Mouse (Mus musculus) cerebellum, postnatal 25 days (tissue): Measurements from ENCODE around the gene Car15.
A peak's percentile ranks its signal among the peaks of the same experiment; 100 is the strongest.

Source experiments
- DNase-seq, 2 experiments: peaks; one replicate each; pipeline ENCODE4 v3.0.0; 2021; ENCODE audit warnings: mixed read lengths in 2 of 2

Car15 gene

DNA sequence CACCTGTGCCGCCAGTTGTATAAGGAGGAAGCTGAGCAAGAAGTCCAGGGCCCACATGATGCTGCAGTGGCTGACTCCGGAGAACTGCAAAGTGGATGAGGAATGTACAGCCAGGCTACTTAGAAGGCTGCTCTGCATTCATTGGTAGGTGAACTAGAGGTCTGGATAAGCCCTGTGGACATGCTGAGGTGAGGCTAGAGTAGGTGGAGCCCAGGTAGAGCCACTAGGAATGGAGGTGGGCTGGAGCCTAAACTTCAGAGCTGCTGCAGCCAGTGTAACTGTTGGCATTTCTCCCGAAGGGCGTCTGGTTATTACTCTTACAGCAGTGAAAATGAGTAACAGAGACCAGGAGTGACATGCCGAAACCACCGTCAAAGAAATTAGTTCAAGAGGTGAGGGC is at the start of gene Car15:
Gene Car15, minus strand, starts transcription at position 314 of the 400 bp plus-strand sequence.
- DNase-seq: no peak

DNA sequence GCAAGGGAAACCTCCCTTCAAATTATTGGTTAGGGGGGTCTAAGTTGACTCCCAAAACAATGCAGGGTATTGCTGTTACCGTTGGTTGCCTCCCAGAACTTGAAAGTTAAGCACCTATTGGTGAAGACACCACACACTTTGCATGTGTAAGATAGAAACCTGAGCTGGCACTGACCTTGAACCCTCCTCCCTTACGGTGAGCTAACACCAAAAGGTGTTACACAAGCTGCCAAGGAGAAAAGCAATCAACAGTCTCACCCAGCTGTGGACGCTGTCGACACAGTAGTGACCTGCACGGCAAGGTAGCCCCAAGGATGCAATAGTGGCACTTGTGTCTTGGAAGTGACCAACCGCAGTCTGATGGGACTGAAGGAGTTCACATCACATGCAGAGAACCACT is 46.0 kb upstream of the Car15 start:
- DNase-seq: no peak

DNA sequence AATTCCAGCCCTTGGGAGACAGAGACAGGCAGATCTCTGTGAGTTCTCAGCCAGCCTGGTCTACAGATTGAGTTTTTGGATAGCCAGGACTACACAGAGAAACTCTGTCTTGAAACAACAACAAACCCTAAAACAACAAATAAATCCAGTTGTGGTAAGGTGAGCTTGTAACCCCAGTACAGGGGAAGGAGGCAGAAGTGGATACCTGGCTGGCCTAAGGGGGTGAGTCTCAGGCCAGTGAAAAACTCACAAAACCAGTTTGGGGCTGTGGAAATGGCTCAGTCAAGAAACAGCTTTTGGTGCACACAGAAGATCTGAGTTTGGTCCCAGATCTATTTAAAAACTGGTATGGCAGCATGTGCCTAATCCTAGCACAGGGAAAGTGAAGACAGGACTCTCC is 44.0 kb upstream of the Car15 start:
- no peak for DNase-seq

DNA sequence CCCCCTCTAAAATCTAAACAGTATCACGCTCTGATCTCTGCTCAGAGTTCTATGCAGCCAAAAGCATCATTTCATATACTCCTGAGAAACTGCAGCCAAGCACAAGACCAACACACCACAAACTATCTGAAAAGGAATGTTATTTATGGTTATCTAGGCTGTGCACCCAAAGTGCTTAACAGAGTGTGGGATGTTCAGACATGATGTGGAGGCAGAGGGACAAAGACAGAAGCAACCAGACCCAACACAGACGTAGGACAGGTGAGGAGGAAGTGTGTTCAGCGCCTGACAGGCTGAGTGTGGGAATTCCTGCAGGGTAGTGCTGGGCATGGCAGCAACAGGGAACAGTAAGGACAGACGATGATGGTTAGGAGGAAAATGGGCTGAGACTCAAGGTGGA is 41.4 kb upstream of the Car15 start:
- no peak for DNase-seq

DNA sequence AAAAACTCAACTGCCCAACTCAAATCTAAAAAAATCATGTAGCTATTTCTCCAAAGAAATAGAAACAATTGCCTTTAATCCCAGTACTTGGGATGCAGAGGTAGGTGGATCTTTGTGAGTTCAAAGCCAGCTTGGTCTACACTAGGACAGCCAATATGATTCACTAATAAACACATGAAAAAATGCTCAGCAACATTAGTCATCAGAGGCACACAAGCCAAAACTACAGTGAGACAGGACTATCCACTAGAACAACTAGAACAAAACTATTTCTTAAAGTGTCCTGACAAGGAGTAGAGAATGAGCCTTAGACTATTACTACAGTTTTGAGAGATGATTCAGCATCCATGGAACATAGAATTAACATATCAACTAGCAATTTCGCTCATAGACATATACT is 37.9 kb upstream of the Car15 start:
- no peak for DNase-seq

DNA sequence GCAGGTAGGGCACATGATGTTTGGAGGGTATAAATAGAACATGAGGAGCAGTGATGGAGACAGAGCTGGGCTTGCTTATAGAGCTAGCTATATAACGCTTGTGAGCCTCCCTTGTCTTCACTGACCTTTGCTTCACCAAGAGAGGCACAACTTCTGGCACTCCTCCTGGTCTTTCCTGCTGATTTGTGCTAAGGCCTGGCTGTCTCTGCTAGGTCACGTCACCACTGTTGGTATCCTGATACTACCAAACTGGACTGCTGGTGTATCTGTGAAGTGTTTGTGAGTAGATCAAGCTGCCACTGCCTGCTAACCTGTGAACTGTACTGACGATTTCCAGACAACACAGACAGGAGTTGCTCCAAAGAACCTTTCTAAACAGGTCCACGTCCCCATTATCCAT is 37.0 kb upstream of the Car15 start:
- peak in 1 of 2 experiments; percentile 52 for DNase-seq

DNA sequence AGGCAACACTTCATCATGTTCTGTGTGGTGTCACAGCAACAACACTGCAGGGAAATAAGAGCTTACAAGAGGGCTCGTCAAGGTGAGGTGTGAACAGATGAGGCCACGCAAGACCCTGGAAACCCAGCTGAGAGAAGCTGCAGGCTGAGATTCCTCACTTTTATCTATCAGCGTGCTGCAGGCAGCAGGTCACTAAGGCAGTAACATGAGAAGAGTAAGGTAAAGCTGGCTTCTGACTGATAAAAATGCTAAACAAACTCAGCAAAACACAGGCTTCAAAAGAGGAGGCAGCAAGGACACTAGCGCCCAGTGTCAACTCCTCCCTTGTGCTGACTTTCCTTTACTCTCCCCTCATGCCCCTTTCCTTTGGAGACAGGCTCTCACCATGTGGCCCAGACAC is 34.8 kb upstream of the Car15 start:
- DNase-seq: no peak

DNA sequence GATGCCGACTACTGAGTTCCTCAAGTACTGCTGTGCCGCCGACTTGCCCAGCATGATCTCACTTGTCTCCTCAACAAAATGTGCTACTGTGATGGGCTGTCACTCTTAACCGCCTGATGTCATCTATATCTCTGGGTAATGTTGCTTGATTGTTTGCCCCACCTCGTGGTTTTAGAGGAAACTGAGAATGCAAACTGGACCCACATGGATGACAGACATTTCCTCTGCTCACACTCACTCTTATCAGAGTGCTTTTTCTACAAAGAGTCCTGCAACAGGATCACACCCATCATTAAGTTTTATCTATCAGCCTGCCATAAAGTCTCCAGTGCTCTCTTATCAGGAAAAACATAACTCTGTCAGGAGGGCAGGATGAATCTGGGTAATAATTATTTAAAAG is 33.1 kb upstream of the Car15 start:
- no peak for DNase-seq

DNA sequence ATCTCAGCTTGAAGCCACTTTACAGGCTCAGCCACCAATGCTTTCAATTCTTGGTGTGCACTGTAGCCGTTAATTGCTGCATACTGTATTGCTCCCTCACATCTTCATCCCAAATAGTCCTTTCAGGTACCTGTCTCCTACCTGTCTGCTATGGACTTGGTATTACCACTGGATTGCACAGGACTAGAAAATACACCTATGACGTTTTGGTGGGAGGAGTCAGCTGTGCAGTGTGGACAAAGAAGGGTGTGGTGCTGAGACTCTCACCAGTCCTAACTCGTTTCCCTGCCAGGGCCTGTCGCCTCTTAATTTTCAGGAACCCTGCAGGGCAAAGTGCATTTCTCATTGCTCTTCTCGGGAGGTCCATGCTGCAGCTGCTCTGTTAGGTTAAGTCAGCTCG is 27.6 kb upstream of the Car15 start:
- peak in 1 of 2 experiments; percentile 35 for DNase-seq

DNA sequence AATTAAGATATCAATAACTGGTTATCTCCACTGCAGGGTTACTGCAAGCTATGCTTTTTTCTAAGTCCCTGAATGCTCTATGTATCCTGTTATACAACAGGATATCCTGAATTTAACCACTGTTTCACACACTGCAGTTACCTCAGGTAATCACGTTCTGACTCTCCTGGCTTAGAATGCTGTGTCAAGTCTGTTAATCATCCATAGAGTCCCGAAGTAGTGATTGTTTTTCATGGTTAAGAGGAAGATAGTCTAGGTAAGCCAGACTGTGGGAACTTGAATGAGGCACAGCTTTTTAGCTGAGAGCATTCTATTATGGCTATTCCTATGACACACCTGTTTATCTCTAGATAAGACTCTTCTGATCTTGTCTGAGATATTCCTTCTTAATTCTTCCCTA is 27.1 kb upstream of the Car15 start:
- DNase-seq: no peak

DNA sequence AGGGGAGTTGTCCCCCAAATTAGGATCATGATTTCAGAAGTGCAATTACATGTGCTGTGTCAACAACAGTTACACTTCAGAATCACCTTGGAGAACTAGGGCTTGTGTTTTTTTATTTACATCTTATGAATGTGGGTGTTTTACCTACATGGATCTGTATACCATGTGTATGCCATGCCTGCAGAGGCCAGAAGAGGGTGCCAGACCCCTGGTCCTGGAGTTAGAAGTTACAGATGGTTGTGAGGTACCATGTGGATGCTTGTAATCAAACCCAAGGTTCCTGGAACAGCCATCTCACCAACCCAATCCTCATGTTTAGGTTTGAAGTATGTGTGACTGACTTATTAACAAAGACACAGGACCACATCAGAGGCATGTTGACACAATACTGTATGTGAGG is 20.4 kb upstream of the Car15 start:
- peak; percentile 57 to 69 for DNase-seq

DNA sequence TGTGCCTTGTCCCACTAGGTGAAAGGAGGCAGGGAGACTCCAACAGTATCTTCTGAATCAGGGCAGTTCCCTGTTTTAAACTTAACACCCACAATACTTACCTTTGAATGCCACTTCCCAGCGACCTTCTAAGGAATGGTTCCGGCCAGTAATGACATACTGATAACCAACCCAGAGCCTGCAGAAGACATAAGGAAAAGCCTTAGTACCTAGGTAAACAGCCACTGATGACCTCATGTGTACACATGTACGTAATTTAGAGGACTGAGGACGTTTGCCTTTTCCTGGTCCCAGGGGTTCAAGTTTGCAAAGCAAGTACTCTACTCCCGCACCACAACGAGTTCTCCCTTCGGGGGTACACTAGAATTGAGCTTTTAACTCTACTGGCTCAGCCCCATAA is 19.0 kb upstream of the Car15 start:
- no peak for DNase-seq

DNA sequence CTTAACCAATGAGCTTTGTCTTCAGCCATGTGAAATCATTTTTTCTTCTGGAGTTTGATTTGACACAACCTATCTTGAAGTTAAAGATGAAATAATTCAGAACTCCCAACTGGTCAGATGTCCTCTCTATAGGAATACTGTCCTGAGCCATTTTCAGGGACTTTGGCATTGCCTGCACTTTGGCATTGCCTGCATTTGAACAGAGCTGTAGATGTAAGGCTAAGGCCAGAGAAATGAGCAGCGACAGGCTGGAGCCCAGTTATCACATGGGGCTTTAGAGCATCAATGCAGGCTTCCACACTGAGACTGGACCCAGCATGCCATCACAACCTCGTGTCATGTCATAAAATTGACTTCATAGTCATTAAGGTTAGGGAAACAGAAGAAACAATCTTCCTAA is 15.1 kb upstream of the Car15 start:
- peak in 1 of 2 experiments; percentile 22 for DNase-seq

DNA sequence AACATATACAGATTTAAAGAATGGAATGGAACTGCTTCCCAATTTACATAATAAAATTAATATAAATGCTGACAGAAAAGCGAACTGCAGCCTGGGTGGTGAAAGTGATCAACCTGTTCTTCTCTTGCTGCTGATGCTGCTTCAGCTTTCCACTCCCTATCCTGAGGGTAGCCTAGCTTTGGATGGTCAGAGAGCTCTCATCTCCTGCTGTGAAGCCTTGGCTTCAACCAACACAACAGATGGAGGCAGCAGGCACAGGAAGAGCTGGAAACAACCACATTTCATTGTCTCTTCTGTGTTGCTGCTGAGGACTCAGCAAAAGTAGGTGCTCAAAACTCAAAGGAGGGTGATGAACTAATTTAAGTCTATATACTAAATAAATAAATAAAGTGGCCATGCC is 13.7 kb upstream of the Car15 start:
- peak; percentile 91 for DNase-seq

DNA sequence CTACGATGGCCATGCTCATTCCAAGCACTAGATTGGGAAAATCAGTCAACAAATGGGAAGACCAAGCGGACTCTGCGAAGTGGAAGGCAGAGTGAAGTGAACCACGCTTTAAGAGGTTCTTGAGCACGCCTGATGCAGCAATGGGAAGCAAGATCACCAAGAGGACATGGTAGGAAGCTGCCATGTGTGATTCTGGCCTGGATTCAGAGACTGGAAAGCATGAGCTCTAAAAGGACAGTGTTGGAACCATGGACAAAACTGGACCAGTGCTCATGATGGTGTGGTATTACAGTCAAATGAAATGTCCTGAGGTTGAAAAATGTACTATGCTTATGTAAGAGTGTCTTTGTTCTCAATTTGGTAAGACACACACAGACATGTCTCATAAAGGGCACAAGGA is 13.2 kb upstream of the Car15 start:
- DNase-seq: peak in 1 of 2 experiments; percentile 50

DNA sequence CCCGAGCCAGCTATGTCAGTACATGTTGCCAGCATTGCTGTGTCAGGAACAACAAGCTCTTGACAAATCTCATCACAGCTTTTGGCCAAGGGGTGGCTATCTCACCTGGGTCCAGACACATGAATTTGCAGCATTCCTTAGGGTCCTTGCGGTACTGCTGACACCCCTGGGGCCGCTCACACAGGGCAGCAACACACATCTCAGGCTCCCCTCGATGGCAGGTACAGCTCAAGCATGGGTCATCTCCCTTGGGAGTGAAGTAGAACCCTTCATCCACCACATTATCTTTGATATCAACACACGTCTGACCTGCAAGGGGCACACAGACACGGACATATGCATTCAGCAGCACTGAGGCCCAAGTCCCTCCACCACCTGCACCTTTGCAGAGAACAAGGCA is 11.3 kb upstream of the Car15 start:
- peak in 1 of 2 experiments; percentile 23 for DNase-seq

DNA sequence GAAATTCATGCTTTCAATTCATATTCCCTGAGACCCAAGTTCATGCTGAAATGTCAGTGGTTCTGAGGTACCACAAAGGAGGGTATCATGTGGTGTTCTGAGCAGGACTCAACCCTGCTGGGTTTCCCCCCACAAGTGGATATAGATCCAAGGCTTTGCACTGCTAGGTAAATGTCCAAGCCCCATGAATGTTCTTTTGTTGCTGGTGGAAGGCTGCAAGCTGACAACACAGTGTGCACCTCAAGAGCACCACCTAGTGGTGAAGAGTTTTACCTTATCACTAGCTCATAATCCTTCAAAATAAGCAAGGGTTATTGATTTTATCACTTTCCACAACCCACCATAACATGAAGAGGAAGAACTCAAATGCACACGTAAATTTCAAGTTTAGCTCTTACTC is 10.8 kb upstream of the Car15 start:
- peak; percentile 63 to 78 for DNase-seq

DNA sequence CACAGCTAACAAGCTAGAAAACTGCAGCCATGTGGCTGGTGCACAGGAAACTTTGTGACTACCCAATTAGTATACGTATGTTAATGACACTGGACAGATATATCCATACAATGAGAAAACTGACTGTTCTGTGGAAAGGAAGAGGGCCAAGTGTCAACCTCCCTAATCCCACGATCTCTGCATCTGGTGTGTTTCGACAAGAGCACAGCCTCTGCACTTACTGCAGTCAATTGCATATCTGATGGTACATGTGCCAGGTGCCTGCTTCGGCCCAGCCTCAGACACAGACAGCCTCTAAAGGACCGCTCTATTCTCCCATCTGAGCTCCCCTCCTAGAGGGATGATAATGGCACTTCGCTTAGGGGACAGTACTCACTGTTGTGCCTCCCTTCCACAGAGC is 10.3 kb upstream of the Car15 start:
- no peak for DNase-seq

DNA sequence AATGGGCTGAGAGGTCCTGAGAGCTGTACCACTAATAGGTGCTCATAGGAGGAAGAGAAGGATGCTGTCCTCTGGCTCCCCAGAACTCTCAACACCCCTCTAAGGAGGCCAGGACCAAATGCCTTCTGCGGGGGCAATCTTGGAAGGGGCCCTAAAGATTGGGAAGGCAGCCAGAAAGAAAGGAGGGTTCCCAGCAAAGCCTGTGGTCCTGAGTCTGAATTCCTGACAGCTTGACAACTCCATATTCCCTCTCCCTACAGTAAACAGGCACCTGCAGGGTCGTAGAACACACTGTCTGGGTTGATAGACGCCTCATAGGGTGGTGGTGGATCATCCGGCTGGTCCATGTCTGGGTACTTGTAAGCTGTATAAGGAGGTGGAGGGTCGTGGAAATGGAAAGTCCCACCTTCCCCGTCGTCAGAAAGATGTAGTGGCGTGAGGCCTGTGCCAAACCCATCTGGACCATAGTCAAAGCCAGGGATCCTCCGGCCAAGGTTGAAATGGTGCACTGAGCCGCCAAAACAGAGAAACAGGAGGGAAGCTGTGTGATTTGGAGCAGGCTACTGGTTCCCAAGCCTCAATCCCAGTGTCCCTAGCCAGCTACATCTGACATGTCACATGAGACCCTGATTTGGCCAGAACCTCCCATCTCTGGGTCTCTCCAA is 5.7 kb upstream of the Car15 start:
- peak; percentile 71 to 73 for DNase-seq

DNA sequence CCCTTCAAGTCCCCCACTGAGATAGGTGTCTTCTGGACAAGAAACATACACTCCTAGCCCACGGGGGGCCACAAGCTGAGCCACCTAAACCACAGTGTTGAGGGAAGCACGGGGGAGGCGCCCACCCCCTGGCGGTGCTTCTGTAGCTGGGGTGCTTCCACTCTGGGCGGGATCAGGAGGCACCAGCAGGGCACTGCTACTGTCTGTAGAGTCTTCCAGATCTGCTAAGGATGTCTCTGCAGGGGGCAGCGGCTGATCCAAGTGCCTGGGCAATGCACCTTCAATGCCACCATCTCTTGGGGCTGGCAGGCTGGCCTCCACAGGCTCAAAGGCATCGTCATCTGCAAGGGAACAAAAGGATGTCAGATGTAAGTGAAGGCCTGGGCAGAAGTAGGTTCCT is 4.3 kb upstream of the Car15 start:
- peak; percentile 63 to 72 for DNase-seq

DNA sequence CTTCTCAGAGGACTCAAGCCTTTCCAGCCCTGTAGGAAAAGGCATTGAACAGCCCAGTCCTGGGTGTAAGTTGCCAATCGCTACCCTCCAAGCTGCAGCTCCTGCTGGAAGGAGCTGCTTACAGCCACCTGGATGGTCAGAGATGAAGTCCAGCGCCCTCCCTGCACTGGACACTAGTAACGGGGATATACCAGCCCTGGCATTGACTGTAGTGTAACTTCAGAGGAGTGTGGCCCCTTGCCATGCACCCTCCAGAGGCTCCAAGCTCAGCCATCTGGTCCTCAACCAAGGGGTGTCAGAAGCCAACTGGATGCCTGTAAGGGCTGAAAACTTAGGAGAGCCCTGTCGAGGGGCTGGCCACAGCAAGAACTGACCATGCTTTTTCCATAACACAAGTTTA is 1.8 kb upstream of the Car15 start:
- peak; percentile 82 to 86 for DNase-seq

DNA sequence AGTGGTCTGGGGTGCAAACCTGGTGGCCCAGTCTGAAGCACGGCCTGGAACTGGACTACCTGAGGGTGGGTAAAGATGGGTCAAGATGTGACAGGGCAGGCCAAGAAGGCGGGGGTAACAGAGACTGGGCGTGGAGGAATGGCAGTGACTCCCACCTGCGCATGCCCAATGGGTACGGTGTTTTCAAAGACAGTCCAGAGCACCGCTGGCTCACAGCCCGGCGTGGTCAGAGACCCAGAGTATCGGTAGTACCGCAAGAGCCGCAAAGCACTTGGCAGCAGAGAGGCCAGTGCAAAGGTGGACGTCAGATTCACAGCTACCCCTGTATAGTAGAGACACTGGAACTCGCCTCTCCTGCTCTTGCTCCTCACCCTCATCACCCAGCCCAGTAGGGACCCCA is 2.7 kb downstream of the Car15 start:
- peak; percentile 35 to 53 for DNase-seq

DNA sequence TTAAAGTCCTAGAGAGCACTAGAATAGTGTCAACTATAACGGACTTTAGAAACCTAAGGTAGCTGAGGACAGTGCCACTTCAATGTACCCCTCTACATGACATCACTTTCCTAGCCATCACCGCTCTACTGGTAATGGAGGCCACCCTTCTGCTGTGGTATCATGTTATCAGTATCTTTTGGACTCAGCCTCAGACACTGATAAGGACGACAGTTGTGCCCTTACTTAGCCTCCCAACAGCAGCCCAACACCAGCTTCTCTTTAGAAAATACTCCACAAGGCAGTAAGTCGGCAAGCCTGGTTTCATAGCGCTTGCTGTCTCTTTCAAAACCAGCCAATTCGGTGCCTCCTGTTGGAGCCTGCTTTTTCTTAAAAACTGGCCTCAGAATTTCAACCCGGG is 3.6 kb downstream of the Car15 start:
- no peak for DNase-seq

DNA sequence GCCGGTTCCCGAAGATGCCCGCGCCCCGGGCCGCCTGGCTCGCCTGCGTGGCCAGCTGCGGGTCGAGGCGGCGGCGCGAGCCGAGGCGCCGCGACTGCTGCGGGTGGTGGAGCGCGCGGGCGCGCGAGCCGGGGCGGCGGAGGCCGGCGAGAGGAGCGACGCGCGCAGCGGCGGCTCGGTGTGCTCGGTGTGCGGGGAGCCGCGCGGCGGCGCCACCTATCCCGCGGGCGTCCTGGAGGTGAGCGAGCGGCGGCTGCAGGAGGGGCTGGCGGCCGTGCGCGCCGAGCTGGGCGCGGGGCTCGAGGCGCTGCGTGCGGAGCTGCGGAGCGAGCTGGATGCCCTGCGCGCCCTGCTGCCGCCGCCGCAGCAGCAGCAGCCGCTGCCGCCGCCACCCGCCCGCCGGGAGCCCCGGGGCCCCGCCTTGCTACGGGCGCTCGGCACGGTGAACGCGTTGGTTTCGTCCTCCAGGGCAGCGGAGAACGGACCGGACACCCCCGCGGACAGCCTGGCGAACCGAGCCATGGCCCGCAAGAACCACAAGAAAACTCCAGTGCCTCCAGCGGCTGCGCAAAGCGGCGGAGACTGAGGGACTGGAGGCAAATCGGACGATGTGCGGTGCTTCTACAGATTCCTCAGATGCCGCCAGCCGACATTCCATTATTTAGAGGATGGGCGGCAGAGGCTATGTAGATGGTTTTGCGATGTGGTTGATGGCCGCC is 4.3 kb downstream of the Car15 start:
- peak; percentile 84 for DNase-seq

DNA sequence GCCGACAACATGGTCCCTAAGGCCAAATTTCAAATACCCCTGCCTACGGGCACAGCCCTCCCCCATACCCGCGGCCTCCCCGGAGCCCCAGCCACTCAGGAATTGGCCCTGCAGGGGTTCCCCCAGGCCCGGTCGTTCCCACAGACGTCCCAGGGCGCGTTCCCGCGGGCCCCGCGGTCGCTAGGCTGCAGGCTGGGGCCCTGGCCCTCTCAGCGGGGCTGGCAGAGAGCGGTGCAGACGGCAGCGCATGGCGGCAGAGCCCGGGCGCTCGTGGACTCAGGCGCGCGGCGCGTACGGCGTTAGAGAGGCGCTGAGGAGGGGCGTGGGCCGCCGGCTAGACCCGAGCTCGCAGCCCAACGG is 4.9 kb downstream of the Car15 start:
- peak; percentile 78 to 84 for DNase-seq
